Mouse (Mus musculus) inflammation-experienced regulatory T-cells, adult 6 months (primary cell): ENCODE results near the gene Fam209. TPM values are rescaled to one million over a fixed set of nuclear protein-coding genes. Genes with fewer than 3 reads are reported as not detected.

Source experiments
- ATAC-seq: one replicate; pipeline ENCODE4 v1.8.0; 2017
- polyA plus RNA-seq, 3 experiments: library from polyadenylated mRNA; unstranded; fragments of 100-300 nt; shearing (Covaris generic); gene quantifications; one replicate each; pipeline ENCODE4 v1.2.1; 2017

Gene Fam209
- polyA plus RNA-seq, 3 experiments from 2014 or later, result 0.83 to 3.0 (median 2.1) TPM

DNA sequence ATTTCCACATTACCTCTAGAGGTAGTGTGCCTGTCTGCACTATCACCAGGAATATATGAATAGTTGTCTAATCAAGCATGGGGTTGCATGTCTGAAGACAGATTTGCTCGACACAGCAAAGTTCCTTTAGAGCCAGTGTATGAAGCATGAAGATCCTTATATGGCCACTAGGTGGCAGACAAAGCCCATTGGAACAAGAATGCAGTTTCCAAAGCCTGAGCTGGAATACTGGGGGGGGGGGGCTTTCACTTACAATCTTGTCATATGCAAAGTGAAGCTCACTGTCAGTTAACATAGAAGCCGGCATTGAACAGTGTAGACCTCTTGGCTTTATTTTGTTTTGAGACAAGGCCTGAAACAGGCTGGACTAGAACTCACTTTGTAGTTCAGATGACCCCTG, 5.5 kb downstream of the Fam209 start:
- peak; percentile 45 for ATAC-seq

DNA sequence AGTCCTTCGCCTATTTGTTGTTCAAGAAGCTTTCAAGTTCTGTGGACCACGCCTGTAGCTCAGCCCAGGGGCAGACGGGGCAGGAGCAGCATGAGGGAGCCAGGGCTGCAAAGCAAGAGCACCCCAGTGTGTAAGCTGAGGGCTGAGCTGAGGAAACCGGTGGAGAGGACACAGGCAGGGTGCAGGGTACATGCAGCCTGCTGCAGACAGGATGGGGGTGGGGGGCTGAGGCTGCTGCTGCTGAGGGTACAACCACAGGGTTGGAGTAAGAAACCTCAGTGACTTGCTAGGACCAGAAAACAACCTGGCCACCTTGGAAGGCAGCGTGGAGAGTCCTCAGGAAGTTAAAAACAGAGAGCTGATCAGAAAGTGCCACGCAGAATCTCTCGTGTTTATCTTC, 8.0 kb downstream of the Fam209 start:
- ATAC-seq, result no peak

DNA sequence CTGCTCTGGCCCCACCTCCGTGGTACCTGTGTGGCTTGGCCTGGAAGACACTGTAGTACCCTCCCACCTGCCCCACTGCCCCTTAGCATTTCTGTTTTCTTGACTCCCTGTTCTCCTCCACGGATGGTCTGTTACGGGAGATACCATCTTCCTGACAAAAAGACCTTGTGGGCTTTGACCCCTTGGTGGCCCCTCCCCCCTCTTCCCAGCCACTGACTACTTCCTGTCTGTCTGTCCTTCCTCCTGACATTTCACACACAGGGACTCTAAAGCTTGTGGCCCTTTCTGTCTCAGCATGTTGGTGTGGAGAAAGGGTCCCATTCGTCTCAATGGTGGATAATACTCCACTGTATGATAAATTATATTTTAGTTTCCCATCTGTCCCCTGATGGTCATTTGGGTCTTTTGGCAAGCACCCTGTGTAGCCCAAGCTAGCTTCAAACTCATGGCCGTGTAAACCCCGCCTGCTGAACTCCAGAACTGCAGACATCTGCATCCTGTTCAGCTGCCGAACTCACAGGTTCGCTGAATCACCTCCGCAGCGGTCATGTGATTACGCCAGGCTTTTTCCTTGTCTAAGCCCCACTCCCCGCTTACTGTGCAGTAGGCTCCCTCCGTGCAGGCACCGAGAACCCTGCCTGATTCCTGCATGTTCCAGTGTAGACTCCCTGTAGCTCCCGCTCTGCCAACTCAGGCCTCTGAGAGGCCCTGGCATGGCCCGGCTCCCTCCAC, 9.5 kb downstream of the Fam209 start:
- ATAC-seq, result no peak

DNA sequence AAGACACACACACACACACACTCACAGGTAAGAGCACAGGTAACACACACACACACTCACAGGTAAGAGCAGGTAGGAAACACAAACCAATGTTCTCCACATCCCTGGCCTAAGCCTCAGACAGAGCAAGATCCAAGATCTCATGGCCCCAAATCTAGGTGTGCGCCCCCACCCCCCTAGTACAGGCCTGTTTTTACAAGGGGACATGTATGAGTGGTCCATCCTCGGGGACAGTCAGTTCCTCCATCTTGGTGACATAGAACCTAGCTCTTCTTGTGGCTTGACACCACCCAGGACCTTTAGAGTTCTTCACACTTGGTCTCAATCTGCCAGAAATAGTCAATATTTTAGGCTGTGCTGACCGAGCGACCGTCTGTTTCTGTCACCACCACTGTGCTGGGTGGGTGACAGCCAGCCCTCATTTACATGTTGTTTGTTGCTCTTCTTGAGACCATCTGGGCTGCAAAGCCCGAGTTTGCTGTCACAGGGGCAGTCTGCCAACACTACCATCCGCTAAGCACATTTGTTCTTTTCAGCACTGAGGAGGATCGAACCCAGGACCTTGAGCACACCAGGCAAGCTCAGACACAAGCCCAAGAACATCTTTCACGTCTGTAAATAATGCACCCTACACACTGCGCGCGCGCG, 11.6 kb downstream of the Fam209 start:
- no peak for ATAC-seq

DNA sequence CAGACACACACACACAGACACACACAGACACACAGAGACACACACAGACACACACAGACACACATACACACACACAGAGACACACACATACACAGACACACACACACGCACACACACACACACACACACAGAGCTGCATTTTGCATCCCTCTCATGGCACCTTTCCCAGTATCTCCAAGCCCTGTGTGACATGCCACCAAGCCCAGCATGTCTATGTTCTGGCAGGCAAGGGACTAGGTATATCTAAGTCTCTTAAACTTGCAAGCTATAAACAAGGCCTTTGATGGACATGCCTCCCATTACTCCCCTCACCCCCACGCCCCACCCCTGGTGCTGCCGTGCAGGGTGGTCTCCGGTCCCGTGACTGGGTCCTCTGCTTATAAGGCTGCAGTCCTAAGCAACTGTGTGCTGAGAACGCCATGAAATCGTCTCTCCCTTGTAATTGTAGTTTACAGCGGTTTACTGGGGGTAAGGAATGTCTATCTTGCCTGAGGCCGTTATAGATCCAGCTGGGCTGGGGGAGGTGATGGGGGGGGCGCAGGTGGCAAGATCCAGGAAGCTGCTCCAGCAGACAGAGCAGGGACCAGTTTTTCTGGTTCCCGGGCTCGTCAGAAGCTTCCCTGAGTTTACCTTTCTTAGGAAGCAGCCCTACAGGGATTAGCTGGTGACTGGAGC, 12.5 kb downstream of the Fam209 start:
- ATAC-seq, result no peak

DNA sequence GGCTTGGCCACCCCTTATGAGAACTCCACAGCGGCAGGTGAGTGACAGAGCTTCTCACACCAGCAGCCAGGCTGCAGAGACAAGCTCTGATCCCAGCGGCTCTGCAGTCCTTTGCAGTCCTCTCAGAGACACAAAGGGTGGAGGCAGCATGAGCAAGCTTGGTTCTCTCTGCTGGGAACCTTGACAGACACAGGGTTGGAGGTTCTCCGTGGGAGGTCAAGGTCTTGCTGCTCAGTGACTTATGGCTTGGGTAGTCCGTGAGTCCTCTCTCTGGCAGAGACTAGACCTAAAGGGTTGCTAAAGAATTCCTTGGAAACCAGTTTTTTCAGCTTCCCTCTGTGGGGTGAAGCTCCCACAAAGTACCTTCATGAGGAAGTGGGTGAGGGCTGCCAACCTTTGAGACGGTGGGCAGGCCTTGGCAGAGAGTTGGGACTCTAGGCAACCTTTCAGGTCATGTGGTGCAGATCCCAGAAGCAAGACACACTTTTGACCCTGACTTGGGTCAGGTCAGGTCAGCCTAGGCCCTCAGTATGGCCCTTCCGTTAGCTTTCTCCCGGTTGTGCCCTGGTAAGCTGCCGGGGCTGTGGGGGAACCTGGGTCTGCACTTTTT, 24.5 kb downstream of the Fam209 start:
- no peak for ATAC-seq

DNA sequence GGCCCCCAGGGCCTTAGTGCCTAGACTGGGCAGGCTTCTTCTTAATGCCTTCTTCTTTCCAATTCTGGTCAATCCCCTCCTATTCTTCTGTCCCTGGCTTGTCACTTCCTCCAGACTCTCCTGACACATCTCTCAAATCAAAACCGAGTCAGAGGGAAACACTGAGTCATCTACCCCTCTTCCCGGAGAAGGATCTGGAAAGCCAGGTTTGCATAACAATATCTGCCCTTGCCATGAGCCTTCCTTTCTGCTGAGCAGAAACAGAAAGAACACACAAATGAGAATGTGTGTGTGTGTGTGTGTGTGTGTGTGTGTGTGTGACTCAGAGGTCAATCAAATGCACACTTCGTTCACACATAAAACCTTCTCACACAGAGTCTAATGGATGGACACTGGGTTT, 26.5 kb downstream of the Fam209 start:
- ATAC-seq, result no peak

DNA sequence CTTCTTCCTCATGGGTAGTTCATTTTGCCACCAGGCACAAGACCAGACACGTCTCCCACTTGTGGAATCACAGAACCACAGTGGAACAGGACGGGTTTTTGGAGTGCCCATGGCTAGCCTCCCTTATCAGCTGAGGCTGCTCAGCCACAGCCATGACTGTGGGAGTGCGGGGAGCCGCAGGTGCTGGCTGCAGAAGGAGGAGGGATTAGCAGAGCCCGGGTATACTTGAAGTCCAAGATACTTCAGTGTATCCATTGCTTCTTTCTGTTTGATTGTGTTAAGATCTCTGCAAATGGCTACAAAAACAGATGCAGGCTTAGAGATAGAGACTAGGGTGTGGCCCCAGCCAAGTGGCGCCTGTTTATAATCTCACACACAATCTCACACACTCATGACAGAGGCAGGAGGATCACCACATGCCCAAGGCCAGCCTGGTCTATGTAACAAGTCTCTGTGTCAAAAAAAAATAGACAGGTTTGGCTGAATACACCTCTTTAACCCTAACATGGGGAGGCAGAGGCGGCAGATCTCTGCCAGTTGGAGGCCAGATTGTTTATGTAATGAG, 28.5 kb downstream of the Fam209 start:
- ATAC-seq, result no peak

DNA sequence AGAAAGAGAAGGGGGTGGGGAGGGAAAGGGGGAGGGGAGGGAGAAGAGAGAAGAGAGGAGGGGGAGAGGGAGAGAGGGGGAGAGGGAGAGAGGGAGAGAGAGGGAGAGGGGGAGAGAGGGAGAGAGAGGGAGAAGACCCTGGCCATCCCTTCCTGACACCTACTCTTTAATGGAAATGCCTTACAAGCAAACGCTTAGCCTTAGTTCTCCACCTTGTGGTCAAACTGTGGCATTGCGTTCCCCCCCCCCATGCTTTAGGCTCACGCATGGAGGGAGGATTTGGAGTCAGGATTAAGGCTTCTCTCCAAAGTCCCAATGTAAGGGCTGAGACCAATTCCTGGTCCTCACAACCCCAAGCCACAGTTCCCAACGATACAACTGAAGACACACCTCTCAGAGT, 29.0 kb downstream of the Fam209 start:
- peak; percentile 46 for ATAC-seq

DNA sequence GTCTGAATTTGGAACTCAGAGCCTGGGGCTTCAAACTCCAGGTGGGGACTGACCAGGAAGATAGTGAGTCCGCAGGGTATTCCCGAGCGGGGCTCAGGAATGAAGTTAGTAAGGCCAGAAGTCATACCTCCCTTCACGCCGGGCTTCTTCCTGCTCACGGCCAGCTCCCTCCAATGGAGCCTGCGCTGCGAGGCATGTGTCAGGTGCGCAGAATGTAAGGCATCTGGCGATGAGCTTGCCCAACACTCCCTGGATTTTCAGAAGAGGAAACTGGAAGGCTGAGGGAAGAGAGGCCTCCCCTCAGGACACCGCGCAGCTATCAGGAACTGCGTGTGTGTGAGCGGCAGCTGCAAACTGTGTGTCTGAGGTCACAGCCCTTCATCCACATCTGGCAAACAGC, 29.8 kb downstream of the Fam209 start:
- ATAC-seq, result no peak

DNA sequence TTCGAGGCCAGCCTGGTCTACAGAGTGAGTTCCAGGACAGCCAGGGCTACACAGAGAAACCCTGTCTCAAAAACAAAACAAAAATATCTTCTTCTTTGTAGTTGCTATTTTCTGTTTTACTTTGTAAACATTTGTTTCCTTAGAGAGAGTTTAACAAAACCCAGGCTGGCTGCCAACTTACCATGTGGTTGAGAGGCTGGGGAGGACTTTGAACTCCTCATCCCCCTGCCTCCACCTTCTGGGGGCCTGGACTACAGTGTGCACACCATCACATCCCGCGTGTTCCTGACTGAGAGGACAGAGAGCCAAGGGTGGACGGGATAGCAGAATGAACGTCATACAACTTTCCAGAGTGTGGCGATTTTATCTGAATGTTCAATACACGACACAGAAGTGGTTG, 33.8 kb downstream of the Fam209 start:
- no peak for ATAC-seq

DNA sequence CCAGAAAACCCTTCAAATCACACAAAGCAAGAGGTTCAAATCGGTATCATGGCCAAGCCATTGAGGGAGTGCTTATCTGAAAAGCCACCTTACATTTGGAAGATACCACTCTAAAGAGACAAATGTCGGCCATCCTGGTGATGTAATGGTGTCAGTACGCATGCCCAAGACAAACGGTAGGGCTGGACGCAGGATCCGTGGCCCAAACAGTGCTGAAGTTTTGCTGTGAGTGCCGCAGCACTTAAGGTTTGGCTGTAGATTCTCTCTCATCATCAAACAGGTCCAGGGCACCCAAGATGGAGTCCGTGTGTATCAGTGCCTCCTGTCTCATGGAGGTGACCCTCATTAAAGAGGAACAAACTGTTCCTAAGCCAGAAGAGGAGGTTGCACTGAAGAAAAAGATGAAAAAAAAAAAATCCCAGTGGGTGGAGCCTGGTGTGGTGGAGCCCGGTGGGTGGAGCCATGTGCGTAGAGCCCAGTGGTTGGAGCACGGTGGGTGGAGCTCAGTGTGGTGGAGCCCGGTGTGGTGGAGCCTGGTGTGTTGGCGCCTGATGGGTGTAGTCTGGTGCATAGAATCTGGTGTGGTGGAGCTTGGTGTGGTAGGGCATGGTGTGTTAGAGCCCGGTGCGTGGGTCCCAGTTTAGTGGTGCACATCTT, 37.9 kb downstream of the Fam209 start:
- ATAC-seq, result no peak

DNA sequence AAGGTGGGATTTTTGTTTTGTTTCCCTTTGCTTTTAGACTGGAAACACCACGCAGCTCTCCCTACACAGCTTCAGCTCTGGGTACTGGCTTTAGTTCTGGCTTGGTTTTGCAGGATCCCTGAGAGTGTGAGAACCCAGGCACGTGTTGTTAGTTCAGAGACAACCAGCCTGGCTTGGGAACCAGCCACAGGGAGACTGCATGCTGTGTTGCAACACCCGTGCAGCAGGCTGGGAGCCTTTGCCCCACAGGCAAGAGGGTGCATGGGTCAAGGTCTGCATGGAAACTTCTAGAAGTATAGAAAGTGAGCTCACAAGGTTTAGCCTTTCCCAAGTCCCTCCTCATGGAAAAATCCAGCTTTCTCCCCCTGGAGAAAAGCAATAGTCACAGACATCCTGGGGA, 38.6 kb downstream of the Fam209 start:
- no peak for ATAC-seq

DNA sequence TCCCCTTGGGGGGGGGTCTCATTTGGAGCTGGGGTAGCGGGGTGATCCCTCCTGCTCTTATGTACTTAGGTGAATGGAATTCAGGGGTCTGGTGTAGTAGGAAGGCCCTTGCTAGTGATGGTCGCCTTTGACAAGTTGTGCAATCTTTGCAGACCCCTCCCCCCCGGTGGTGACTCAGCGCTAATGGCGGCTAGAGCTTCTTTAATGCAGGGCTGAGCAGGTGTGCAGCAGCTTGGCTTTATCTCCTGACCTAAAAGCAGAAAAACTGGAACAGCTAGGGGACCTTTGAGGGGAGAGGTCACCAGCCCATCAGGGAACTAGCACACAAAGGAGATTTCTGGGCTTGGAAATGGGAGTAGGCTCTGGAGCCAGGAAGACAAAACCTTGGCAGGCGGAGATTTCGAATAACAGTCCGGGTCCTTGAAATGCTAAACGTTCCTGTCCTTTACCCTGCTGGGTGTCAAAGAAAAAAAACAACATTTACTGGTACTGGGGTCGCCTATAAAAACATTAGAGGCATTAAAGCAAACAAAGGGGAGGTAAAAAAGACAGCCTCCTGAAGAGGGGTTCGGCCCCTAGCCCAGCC, 44.2 kb downstream of the Fam209 start:
- no peak for ATAC-seq

DNA sequence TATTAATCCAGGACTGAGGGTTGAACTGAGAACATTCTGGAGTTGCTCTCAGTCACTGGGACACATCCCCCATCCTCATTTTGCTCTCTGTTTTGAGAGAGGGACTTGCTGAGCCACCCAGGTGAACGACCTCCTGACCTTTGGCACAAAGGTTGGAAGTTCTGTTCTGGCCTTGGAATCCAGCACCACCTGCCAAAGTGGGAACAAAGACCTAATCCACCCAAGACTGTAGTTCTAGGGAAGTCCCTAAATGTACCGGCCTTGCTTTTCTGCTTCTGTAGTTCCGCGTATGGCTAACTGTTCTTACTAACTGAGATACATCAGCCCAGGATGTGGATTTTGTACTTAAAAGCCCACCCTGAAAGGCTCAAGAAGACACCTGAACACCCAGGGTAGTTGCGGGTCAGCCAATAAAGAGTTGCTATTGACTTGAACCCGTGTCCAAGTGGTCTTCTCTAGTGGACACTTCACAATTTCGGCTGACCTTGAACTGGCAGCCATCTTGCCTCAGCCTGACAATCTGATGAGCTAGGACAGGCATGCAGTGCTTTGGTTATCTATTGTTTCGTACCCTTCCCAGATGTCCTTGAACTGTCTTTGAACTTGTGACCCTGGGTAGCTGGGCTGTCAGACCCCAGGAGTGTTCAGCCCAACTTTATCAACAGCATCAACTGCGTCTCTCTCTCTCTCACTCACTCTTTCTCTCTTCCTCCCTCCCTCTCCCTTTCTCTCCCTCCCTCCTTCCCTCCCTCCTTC, 48.5 kb downstream of the Fam209 start:
- ATAC-seq, result no peak

DNA sequence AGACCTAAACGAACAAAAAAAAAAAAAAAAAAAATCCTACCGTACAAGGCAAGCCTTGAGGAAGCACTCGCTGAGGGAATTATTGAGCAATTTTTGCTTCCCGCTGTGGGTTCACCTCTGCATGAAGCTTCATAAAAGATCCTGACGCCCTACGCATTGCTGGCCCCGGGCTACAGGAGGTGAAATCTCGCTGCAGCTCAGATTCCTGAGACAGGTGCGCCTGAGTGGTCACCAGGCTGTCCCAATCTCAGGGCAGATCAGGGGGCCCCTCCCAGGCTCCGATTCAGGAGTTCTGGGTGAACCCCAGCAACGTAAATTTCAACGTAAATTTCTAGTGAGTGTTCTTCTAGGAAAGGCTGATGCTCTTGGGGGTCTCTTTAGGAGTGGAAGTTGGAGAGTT, 50.2 kb downstream of the Fam209 start:
- ATAC-seq, result no peak

Other genes starting within 250 kb of the Fam209 start
- gene Mc3r, start 224.0 kb upstream of the Fam209 start, polyA plus RNA-seq, result not detected
- 1 to 10 TPM; 7.7 to 9.5 (median 8.1) TPM for gene Fam210b, start 127.0 kb upstream of the Fam209 start, polyA plus RNA-seq
- gene Aurka, start 102.0 kb upstream of the Fam209 start, polyA plus RNA-seq, result 10 to 100 TPM in 1 of 3 experiments, 1 to 10 TPM in 2; 6.8 to 41.3 (median 7.5) TPM
- 10 to 100 TPM; 28.1 to 31.5 (median 28.8) TPM for gene Cstf1, start 101.8 kb upstream of the Fam209 start, polyA plus RNA-seq
- 10 to 100 TPM in 2 of 3 experiments, 1 to 10 TPM in 1; 9.0 to 14.1 (median 10.6) TPM for gene Cass4, start 78.7 kb upstream of the Fam209 start, polyA plus RNA-seq
- gene Rtf2, start 32.0 kb upstream of the Fam209 start, polyA plus RNA-seq, result 100 to 1,000 TPM; 125 to 139 (median 135) TPM
- 1 to 10 TPM; 3.7 to 5.2 (median 3.8) TPM for gene Gcnt7, start 13.9 kb upstream of the Fam209 start, polyA plus RNA-seq
- not detected for gene Tfap2c, start 77.1 kb downstream of the Fam209 start, polyA plus RNA-seq